Mouse (Mus musculus): Measurements from ENCODE around the gene Bcat1. TPM values are rescaled to one million over a fixed set of nuclear protein-coding genes. Genes with fewer than 3 reads are reported as not detected.
A peak's percentile ranks its signal among the peaks of the same experiment; 100 is the strongest.

Gene Bcat1
- polyA plus RNA-seq, 1 experiment: 141 TPM

DNA sequence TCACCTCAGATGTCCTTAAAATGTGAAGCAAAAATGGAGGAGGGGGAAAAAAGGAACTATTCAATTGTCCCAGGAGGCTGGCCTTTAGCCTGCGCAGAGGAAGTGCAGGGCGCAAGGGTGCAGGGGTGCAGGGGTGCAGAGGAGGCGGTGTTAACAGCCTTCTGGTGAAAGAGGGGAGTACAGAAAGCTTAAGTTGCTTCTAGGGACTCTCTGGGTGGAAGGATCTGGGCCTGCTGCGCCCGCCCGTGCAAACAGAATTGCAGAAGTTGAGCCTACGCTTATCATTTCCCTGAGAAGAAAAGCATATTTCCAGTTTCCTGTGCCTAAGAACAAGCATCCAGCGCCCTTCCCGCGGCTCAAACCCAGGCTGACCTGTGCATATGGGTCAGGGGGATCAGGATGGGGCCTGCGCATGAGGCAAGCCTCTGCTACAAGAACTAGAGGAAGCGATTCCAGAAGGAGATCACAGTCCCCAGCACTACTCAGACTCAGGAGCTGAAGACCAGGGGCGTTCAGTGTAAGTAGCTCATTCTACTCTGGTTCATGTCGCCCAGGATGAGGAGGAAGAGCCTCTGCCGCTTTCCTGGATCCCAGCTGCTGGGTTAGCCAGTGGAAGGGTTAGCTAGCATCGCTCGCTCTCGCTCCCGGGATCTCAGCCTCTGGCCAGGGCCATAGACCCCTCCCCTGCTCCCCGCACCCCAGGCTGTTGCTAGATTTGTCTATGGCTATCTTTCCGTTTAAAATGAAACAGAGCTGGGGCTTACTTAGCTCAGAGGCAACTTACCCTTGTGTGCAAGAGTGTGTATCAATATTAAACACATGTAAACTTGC is 45.8 kb upstream of the Bcat1 start:
- H3K27ac ChIP-seq (ENCODE audit: insufficient read depth, low read length): no peak overlapping the region

DNA sequence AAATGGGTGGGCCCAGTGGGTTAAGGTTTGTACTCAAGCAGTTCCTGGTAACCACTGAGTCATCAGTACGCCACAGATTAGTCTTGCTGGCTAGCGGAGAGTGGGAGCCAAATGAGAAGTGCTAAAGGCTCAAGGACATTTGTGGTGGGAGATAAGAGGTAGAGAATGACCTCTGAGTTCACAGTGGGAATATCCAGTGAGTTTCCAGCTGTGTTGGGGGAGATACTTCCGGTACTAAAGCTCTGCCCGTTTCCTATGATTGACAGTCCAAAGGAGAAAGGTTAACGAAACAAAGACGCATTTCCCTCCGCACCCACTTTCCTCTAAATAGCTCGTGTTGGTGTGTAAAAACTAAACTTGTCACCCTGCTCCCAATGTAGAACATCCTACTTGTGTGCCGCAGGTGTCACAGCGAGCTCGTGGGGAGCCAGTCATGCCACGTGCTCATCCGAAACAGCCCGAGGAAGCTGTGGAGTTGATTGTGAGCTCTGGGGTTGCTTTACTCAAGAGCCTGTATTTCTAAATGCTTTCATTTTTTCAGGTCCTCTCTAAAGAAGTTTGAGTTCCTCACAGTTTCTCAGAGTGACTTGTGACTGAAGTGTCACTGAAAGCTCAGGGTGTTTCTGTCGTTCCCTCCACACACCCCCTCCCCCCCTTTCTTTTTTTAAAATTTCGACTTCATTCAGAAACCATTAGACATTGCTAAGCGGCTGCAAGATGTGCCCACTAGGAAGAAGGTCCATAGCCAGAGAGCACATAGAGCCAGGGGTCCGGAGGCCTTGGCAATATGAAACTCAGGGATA is 45.0 kb upstream of the Bcat1 start:
- no peak overlapping the region for H3K4me3 ChIP-seq (ENCODE audit: low read depth, low read length)
- H3K9me3 ChIP-seq (replicated peaks; ENCODE audit: control insufficient read depth, insufficient read depth, low read length, poor library complexity, severe bottlenecking): no peaks in the 10 kb centered on the region
- no peaks in the 10 kb centered on the region for H3K27me3 ChIP-seq (ENCODE audit: control insufficient read depth, insufficient read depth, low read length, poor library complexity, severe bottlenecking)
- TF ChIP-seq EP300 (IDR thresholded peaks at IDR 0.05; ENCODE audit: insufficient read depth, low read depth, low read length): no peak
- TF ChIP-seq POLR2A (IDR thresholded peaks at IDR 0.05; ENCODE audit: insufficient read depth, low read length): no peak
- TF ChIP-seq CTCF (IDR thresholded peaks at IDR 0.05; ENCODE audit: low read depth, low read length): no peak
- H3K9ac ChIP-seq (ENCODE audit: low read depth, poor library complexity, severe bottlenecking): peak overlapping the region; percentile 14; the same call in 1 of the 2 replicates
- no peaks in the 10 kb centered on the region for H3K36me3 ChIP-seq (ENCODE audit: control insufficient read depth, insufficient read depth, low read length, poor library complexity, severe bottlenecking)
- peaks cover 2% of the 10 kb centered on the region for H3K4me1 ChIP-seq (ENCODE audit: control insufficient read depth, insufficient read depth, low read length)
- 0 out of 2 replicates have a peak overlapping the region, but pooled peaks have one; percentile 1 for H3K27ac ChIP-seq (ENCODE audit: insufficient read depth, low read length)

More for the DNA sequence above, 45.8 kb upstream of the Bcat1 start:
- Histone ChIP-seq H3K9ac (ENCODE audit: low read depth, poor library complexity, severe bottlenecking) (peak overlapping the region; percentile 14), H3K4me1 (ENCODE audit: control insufficient read depth, insufficient read depth, low read length) (no peaks in the 10 kb centered on the region), H3K4me3 (ENCODE audit: low read depth, low read length) (peak overlapping the region; percentile 34), H3K27me3 (ENCODE audit: control insufficient read depth, insufficient read depth, low read length, poor library complexity, severe bottlenecking) (no peaks in the 10 kb centered on the region), H3K9me3 (replicated peaks; ENCODE audit: control insufficient read depth, insufficient read depth, low read length, poor library complexity, severe bottlenecking) (no peaks in the 10 kb centered on the region), H3K36me3 (ENCODE audit: control insufficient read depth, insufficient read depth, low read length, poor library complexity, severe bottlenecking) (no peaks in the 10 kb centered on the region)
- TF ChIP-seq CTCF (IDR thresholded peaks at IDR 0.05; ENCODE audit: low read depth, low read length) (no peak), POLR2A (IDR thresholded peaks at IDR 0.05; ENCODE audit: insufficient read depth, low read length) (no peak)

- Histone ChIP-seq H3K4me3 (ENCODE audit: low read depth, low read length) (no peak overlapping the region), H3K4me1 (ENCODE audit: control insufficient read depth, insufficient read depth, low read length) (peaks cover 2% of the 10 kb centered on the region), H3K9me3 (replicated peaks; ENCODE audit: control insufficient read depth, insufficient read depth, low read length, poor library complexity, severe bottlenecking) (no peaks in the 10 kb centered on the region), H3K27ac (ENCODE audit: insufficient read depth, low read length) (no peak overlapping the region), H3K9ac (ENCODE audit: low read depth, poor library complexity, severe bottlenecking) (no peak overlapping the region), H3K36me3 (ENCODE audit: control insufficient read depth, insufficient read depth, low read length, poor library complexity, severe bottlenecking) (no peaks in the 10 kb centered on the region), H3K27me3 (ENCODE audit: control insufficient read depth, insufficient read depth, low read length, poor library complexity, severe bottlenecking) (no peaks in the 10 kb centered on the region)
- TF ChIP-seq EP300 (IDR thresholded peaks at IDR 0.05; ENCODE audit: insufficient read depth, low read depth, low read length) (no peak), POLR2A (IDR thresholded peaks at IDR 0.05; ENCODE audit: insufficient read depth, low read length) (no peak), CTCF (IDR thresholded peaks at IDR 0.05; ENCODE audit: low read depth, low read length) (no peak)
These were observed 44.1 kb upstream of the Bcat1 start for GRCm38 (mm10) chr6:145120086-145120485.

GRCm38 (mm10) chr6:145116098-145116672 is 40.2 kb upstream of the Bcat1 start:
- Histone ChIP-seq H3K36me3 (ENCODE audit: control insufficient read depth, insufficient read depth, low read length, poor library complexity, severe bottlenecking) (no peaks in the 10 kb centered on the region), H3K9ac (ENCODE audit: low read depth, poor library complexity, severe bottlenecking) (no peak overlapping the region), H3K27ac (ENCODE audit: insufficient read depth, low read length) (0 out of 2 replicates have a peak overlapping the region, but pooled peaks have one; percentile 3), H3K9me3 (replicated peaks; ENCODE audit: control insufficient read depth, insufficient read depth, low read length, poor library complexity, severe bottlenecking) (no peaks in the 10 kb centered on the region), H3K4me1 (ENCODE audit: control insufficient read depth, insufficient read depth, low read length) (peaks cover 2% of the 10 kb centered on the region), H3K4me3 (ENCODE audit: low read depth, low read length) (no peak overlapping the region), H3K27me3 (ENCODE audit: control insufficient read depth, insufficient read depth, low read length, poor library complexity, severe bottlenecking) (no peaks in the 10 kb centered on the region)
- TF ChIP-seq EP300 (IDR thresholded peaks at IDR 0.05; ENCODE audit: insufficient read depth, low read depth, low read length) (no peak), CTCF (IDR thresholded peaks at IDR 0.05; ENCODE audit: low read depth, low read length) (no peak), POLR2A (IDR thresholded peaks at IDR 0.05; ENCODE audit: insufficient read depth, low read length) (no peak)

GRCm38 (mm10) chr6:145115476-145116097 is 39.6 kb upstream of the Bcat1 start, which contains the start of gene Lrmp:
TSS of gene Lrmp (plus strand) at chr6:145115653.
- H3K4me1 ChIP-seq (ENCODE audit: control insufficient read depth, insufficient read depth, low read length): peaks cover 2% of the 10 kb centered on the region
- no peak within 1 kb of the TSS for H3K9ac ChIP-seq (ENCODE audit: low read depth, poor library complexity, severe bottlenecking)
- no peaks in the 10 kb centered on the region for H3K9me3 ChIP-seq (replicated peaks; ENCODE audit: control insufficient read depth, insufficient read depth, low read length, poor library complexity, severe bottlenecking)
- no peaks in the 10 kb centered on the region for H3K27me3 ChIP-seq (ENCODE audit: control insufficient read depth, insufficient read depth, low read length, poor library complexity, severe bottlenecking)
- H3K27ac ChIP-seq (ENCODE audit: insufficient read depth, low read length): 0 out of 2 replicates have a peak within 1 kb of the TSS, but pooled peaks have one; percentile 3
- H3K4me3 ChIP-seq (ENCODE audit: low read depth, low read length): no peak within 1 kb of the TSS
- no peaks in the 10 kb centered on the region for H3K36me3 ChIP-seq (ENCODE audit: control insufficient read depth, insufficient read depth, low read length, poor library complexity, severe bottlenecking)
- TF ChIP-seq POLR2A (IDR thresholded peaks at IDR 0.05; ENCODE audit: insufficient read depth, low read length): no peak
- no peak for TF ChIP-seq EP300 (IDR thresholded peaks at IDR 0.05; ENCODE audit: insufficient read depth, low read depth, low read length)
- TF ChIP-seq CTCF (IDR thresholded peaks at IDR 0.05; ENCODE audit: low read depth, low read length): no peak

All from ES-Bruce4 (cell line).